Mouse (Mus musculus) ovary, adult 18-20 months (tissue): Measurements from ENCODE around the gene Bmp2.

Experiments
- DNase-seq: peaks from one replicate; pipeline ENCODE4 v3.0.0; 2022; ENCODE audit warnings: low spot score, mixed read lengths

Gene Bmp2

DNA sequence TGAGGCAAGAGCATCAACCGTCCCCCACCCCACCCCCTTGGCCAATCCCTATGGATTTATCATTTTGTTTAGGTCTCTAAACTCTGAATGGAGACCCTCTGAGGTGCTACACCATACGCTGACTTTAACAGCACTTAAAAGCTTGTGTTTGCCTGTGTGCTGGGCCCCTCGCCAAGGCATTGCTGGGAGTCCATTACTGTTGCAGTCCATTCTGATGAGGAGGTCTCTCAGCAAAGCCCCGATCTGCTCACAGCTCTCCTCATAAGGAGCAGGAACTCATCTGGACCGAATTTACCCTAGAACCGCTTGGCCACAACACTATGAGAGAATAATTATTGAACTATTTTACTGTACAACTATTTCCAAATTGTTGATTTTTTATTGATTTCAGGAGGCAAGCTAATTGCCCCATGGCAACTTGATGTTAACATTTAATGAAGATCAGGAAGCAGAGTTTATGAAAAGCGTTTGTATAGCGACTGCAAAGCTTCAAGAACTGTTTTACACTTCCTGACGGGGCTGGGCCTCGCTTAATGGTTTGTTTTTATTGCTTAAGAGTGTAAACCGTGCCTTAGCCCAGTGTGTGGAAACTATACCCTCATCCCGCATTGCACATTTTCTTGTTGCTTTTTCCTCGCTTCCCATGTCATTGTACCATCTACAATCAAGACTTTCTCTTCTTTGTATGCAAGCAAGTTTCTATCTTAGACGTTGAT is 14.2 kb downstream of the Bmp2 start:
- DNase-seq: no peak

DNA sequence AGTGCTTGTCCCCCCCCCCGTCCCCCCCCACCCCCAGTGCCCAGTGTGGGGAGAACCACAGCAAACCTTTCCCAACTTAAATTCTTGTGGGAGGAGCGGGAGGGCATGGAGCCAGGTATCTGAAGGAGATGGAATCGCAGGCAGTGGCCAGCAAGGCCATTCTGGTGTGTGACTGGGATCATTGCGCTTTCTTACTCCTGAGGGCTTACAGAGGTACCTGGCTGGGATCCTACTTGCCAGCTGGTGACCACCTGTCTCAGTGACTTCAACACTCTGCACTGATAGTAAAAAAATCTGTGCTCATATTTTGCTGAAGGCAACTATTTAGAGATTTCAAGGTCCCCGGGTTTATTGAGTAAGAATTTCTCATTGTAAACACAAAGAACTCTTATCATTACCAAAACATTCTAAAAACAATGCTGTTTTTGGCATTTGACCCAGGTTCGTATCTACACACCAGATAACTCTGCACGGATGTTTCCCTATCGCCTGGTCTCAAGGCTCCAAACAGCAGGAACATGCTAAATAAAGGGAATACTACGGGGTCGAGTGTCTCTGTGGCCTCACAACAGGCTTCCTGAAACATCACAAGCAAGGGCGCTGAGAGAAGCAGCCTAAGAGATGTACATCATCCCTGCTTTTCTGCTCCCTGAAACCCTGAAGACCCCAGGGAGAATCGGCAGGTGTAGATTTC is 39.8 kb downstream of the Bmp2 start:
- DNase-seq: peak; percentile 65
